Comparison of ENCODE assay signal across 17 mouse cellular contexts in the genomic region with DNA sequence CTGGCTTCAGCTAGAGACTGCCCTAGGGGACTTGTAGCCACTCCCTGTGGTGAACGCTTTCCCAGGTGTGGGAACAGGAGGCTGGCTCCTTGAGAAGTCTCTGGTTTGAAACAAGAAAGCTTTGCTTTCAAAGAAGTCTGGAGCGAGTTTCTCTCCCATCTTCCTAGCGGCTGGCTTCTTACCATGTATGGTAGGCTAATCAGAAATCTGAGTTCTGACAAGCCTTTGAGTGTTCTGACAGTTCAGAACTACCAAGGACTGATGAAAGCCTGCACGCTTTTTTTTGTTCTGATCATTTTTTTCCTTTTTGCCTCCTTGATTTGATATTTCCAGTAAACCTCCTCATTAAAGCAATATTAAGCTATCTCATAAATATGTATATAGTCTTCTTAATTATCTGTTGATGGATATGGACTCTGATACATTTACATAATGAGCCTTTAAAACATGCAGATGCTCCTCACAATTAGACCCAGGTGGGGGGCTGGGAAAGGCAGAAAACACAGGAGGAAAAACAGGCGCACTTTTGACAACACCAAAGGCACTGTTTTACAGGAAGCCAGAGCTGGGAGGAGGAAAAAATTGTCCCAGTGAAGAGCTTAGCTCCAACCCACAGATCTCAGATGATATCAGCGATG.
DNase-seq lines count a peak whose midpoint lies in the region; ATAC-seq lines count a peak whose summit lies in the region.
"Had no signal": no experiment of that assay in that cellular context is flagged by ENCODE, and none has a peak within 500 bp of the region (broad histone marks: within the 10 kb centered on the region; RNA-seq: fewer than 3 reads in every experiment).

No protein-coding gene starts in this region.

- H3K27me3 ChIP-seq in forebrain, embryonic 12.5 days = no peaks in the 10 kb centered on the region
- no peaks in the 10 kb centered on the region for H3K27me3 ChIP-seq in forebrain, embryonic 10.5 days (ENCODE audit: poor library complexity, severe bottlenecking)
- no peaks in the 10 kb centered on the region for H3K27me3 ChIP-seq in forebrain, embryonic 16.5 days (replicated peaks; ENCODE audit: control insufficient read depth, insufficient read depth, low read length)
- H3K27me3 ChIP-seq in neural tube, embryonic 13.5 days = no peaks in the 10 kb centered on the region
- H3K27me3 ChIP-seq: embryonic facial prominence, embryonic 13.5 days had no signal

- no peak overlapping the region for H3K9ac ChIP-seq in forebrain, embryonic 12.5 days
- H3K9ac ChIP-seq in forebrain, embryonic 16.5 days (replicated peaks; ENCODE audit: low read depth, low read length) = 0 out of 2 replicates have a peak overlapping the region, but pooled peaks have one; percentile 9
- H3K9ac ChIP-seq in neural tube, embryonic 13.5 days = no peak overlapping the region
- H3K9ac ChIP-seq: embryonic facial prominence, embryonic 13.5 days had no signal

- no peak overlapping the region for H3K4me3 ChIP-seq in forebrain, embryonic 12.5 days (replicated peaks)
- no peak overlapping the region for H3K4me3 ChIP-seq in forebrain, embryonic 10.5 days
- H3K4me3 ChIP-seq in forebrain, embryonic 16.5 days (replicated peaks; ENCODE audit: low read length) = no peak overlapping the region
- H3K4me3 ChIP-seq in neural tube, embryonic 13.5 days = no peak overlapping the region
- H3K4me3 ChIP-seq: embryonic facial prominence, embryonic 13.5 days had no signal

- no peaks in the 10 kb centered on the region for H3K36me3 ChIP-seq in forebrain, embryonic 12.5 days (replicated peaks)
- no peaks in the 10 kb centered on the region for H3K36me3 ChIP-seq in forebrain, embryonic 10.5 days (replicated peaks)
- H3K36me3 ChIP-seq in forebrain, embryonic 16.5 days (ENCODE audit: control insufficient read depth, insufficient read depth) = no peaks in the 10 kb centered on the region
- H3K36me3 ChIP-seq in neural tube, embryonic 13.5 days = no peaks in the 10 kb centered on the region
- H3K36me3 ChIP-seq: embryonic facial prominence, embryonic 13.5 days had no signal

- peak overlapping the region; percentile 80 for H3K27ac ChIP-seq in forebrain, embryonic 12.5 days
- no peak overlapping the region for H3K27ac ChIP-seq in forebrain, embryonic 10.5 days
- H3K27ac ChIP-seq in forebrain, embryonic 16.5 days (ENCODE audit: low read length) = peak overlapping the region; percentile 86
- H3K27ac ChIP-seq in neural tube, embryonic 13.5 days (replicated peaks) = peak overlapping the region; percentile 62
- H3K27ac ChIP-seq: embryonic facial prominence, embryonic 13.5 days had no signal

- DNase-seq in forebrain, embryonic 10.5 days (ENCODE audit: extremely low spot score, low spot score) = no peak
- DNase-seq in layer of hippocampus, adult 9-11 months = peak; percentile 29
- DNase-seq in layer of hippocampus, adult 9-10 months (ENCODE audit: low spot score) = no peak
- DNase-seq in liver = no peak
- DNase-seq in kidney, postnatal 25 days = no peak
- DNase-seq: adrenal gland, adult 8-10 months; cerebellum, adult 8-10 months; lung, adult 18-20 months; lung, postnatal 36 days; right cerebral cortex, postnatal 4 days; thymus, postnatal 4 days had no signal

- H3K4me2 ChIP-seq in forebrain, embryonic 12.5 days = no peak overlapping the region
- no peak overlapping the region for H3K4me2 ChIP-seq in forebrain, embryonic 16.5 days (ENCODE audit: low read length)
- no peak overlapping the region for H3K4me2 ChIP-seq in neural tube, embryonic 13.5 days
- H3K4me2 ChIP-seq: embryonic facial prominence, embryonic 13.5 days; heart, embryonic 11.5 days had no signal

- no peaks in the 10 kb centered on the region for H3K9me3 ChIP-seq in forebrain, embryonic 12.5 days
- no peaks in the 10 kb centered on the region for H3K9me3 ChIP-seq in forebrain, embryonic 10.5 days
- no peaks in the 10 kb centered on the region for H3K9me3 ChIP-seq in forebrain, embryonic 16.5 days (ENCODE audit: control insufficient read depth, low read length)
- H3K9me3 ChIP-seq in neural tube, embryonic 13.5 days = no peaks in the 10 kb centered on the region
- H3K9me3 ChIP-seq: embryonic facial prominence, embryonic 13.5 days had no signal

- peaks cover 11% of the 10 kb centered on the region for H3K4me1 ChIP-seq in forebrain, embryonic 12.5 days
- peaks cover 9% of the 10 kb centered on the region; the same call in 1 of the 2 replicates for H3K4me1 ChIP-seq in forebrain, embryonic 10.5 days
- peaks cover 32% of the 10 kb centered on the region for H3K4me1 ChIP-seq in forebrain, embryonic 16.5 days (replicated peaks; ENCODE audit: control insufficient read depth, insufficient read depth, low read length)
- peaks cover 45% of the 10 kb centered on the region for H3K4me1 ChIP-seq in neural tube, embryonic 13.5 days (replicated peaks)

- peak; percentile 65; the same call in 1 of the 2 replicates for ATAC-seq in forebrain, embryonic 12.5 days (ENCODE audit: low FRiP score)
- peak; percentile 66 for ATAC-seq in forebrain, embryonic 16.5 days
- ATAC-seq in neural tube, embryonic 13.5 days (ENCODE audit: low read depth) = peak; percentile 46
- ATAC-seq: intestine, embryonic 16.5 days had no signal

- WGBS in forebrain, embryonic 12.5 days = 58% methylated on average over 6 of the region's 6 CpGs
- WGBS in forebrain, embryonic 10.5 days = 78% methylated on average over 6 of the region's 6 CpGs
- 34% methylated on average over 6 of the region's 6 CpGs for whole genome bisulfite sequencing in forebrain, embryonic 16.5 days
- 61% methylated on average over 6 of the region's 6 CpGs for WGBS in neural tube, embryonic 13.5 days
